Mouse (Mus musculus) liver, postnatal 0 days (tissue): ENCODE measurements around the gene Ptprg.
A peak's percentile ranks its signal among the peaks of the same experiment; 100 is the strongest.

Experiments
- CTCF ChIP-seq: sonication (generic); IDR thresholded peaks from 2 replicates; pipeline ENCODE4 v1.5.1; 2016; ENCODE audit warnings: antibody characterized with exemption, low read depth
- EP300 ChIP-seq: IDR thresholded peaks from 2 replicates; pipeline ENCODE4 v1.6.1; 2016; ENCODE audit warnings: antibody characterized with exemption, low read depth, mild to moderate bottlenecking

GRCm38 (mm10) chr14:12099390-12100333, 546.3 kb downstream of the Ptprg start:
- TF ChIP-seq CTCF (no peak), EP300 (peak; percentile 27; the same call in 1 of the 2 replicates)
